Mouse (Mus musculus) lung, postnatal 0 days (tissue): ENCODE data around the gene Fgd5. TPM values are rescaled to one million over a fixed set of nuclear protein-coding genes. Genes with fewer than 3 reads are reported as not detected.
A peak's percentile ranks its signal among the peaks of the same experiment; 100 is the strongest.

ENCODE experiments used
- ATAC-seq: fragments of 200-750 bp; cut with Nextera tagmentation; 2 replicates; pipeline ENCODE4 v1.8.0; 2017; ENCODE audit warnings: moderate library complexity
- DNase-seq: peaks from one replicate; pipeline ENCODE4 v3.0.0-alpha.2; 2016; ENCODE audit warnings: low spot score
- H3K27ac ChIP-seq: fragments of 300-500 bp; sonication (generic); 2 replicates; pipeline ENCODE4 v1.5.1; 2014; ENCODE audit warnings: antibody characterized with exemption, mild to moderate bottlenecking, low read length, mixed read lengths
- H3K27me3 ChIP-seq: fragments of 300-500 bp; sonication (generic); replicated peaks from 2 replicates; pipeline ENCODE4 v1.6.1; 2014; ENCODE audit warnings: low read length, mixed read lengths; ENCODE audit not compliant: insufficient read depth
- H3K36me3 ChIP-seq: fragments of 300-500 bp; sonication (generic); 2 replicates; pipeline ENCODE4 v1.6.1; 2014; ENCODE audit warnings: low read length, mixed read lengths; ENCODE audit not compliant: insufficient read depth
- H3K4me1 ChIP-seq: fragments of 300-500 bp; sonication (generic); 2 replicates; pipeline ENCODE4 v1.6.1; 2014; ENCODE audit warnings: antibody characterized with exemption, low read depth, low read length, mixed read lengths; ENCODE audit not compliant: insufficient read depth
- H3K4me2 ChIP-seq: fragments of 300-500 bp; sonication (generic); replicated peaks from 2 replicates; pipeline ENCODE4 v1.6.1; 2014; ENCODE audit warnings: low read depth, mild to moderate bottlenecking, low read length, moderate library complexity, mixed read lengths
- H3K4me3 ChIP-seq: fragments of 300-500 bp; sonication (generic); 2 replicates; pipeline ENCODE4 v1.5.1; 2014; ENCODE audit warnings: low read depth, low read length
- H3K9ac ChIP-seq: fragments of 300-500 bp; sonication (generic); replicated peaks from 2 replicates; pipeline ENCODE4 v1.6.1; 2014; ENCODE audit warnings: low read depth, mild to moderate bottlenecking
- H3K9me3 ChIP-seq: fragments of 300-500 bp; sonication (generic); 2 replicates; pipeline ENCODE4 v1.6.1; 2016; ENCODE audit warnings: low read length, mixed read lengths
- CTCF ChIP-seq: IDR thresholded peaks from 2 replicates; pipeline ENCODE4 v1.5.1; 2016; ENCODE audit warnings: antibody characterized with exemption, mild to moderate bottlenecking
- EP300 ChIP-seq: IDR thresholded peaks from 2 replicates; pipeline ENCODE4 v1.6.1; 2016; ENCODE audit warnings: antibody characterized with exemption, mild to moderate bottlenecking, control low read depth
- WGBS: fragments of 180-500 bp; shearing (Covaris S2); extraction: QIAGEN DNeasy Blood & Tissue Kit; methylation state at CpG from one replicate; pipeline ENCODE4 v1.1.7; 2014; 5-methylcytosine and 5-hydroxymethylcytosine counted together
- polyA plus RNA-seq: library from polyadenylated mRNA; unstranded; fragments of >200 nt; fragmentation: Nextera tagmentation; extraction: Ambion mirVana; gene quantifications from 2 replicates; pipeline ENCODE4 v1.2.1, GENCODE M21; 2015

Gene Fgd5
- polyA plus RNA-seq, 1 experiment from 2014 or later = 19.2 TPM

GRCm38 (mm10) chr6:91963429-91963828 lies 15.2 kb upstream of the Fgd5 start:
- DNase-seq (peak; percentile 28), ATAC-seq (no peak)
- Histone ChIP-seq H3K36me3 (no peaks in the 10 kb centered on the region), H3K4me2 (no peak overlapping the region), H3K4me1 (no peaks in the 10 kb centered on the region), H3K9ac (no peak overlapping the region), H3K4me3 (no peak overlapping the region), H3K27me3 (no peaks in the 10 kb centered on the region), H3K9me3 (no peaks in the 10 kb centered on the region), H3K27ac (no peak overlapping the region)
- WGBS = 28% methylated on average over 4 of the region's 4 CpGs
- TF ChIP-seq CTCF (no peak), EP300 (no peak)

- DNase-seq = no peak
- WGBS = 85% methylated on average over 8 of the region's 8 CpGs
- no peak overlapping the region for H3K9ac ChIP-seq
- TF ChIP-seq EP300 (no peak), CTCF (no peak)
- no peaks in the 10 kb centered on the region for H3K9me3 ChIP-seq
- no peak for ATAC-seq
- H3K27me3 ChIP-seq = no peaks in the 10 kb centered on the region
- no peak overlapping the region for H3K4me3 ChIP-seq
- H3K4me1 ChIP-seq = no peaks in the 10 kb centered on the region
- H3K36me3 ChIP-seq = no peaks in the 10 kb centered on the region
- H3K4me2 ChIP-seq = no peak overlapping the region
- H3K27ac ChIP-seq = no peak overlapping the region
Observed at GRCm38 (mm10) chr6:91965060-91965459, 13.6 kb upstream of the Fgd5 start.

DNA sequence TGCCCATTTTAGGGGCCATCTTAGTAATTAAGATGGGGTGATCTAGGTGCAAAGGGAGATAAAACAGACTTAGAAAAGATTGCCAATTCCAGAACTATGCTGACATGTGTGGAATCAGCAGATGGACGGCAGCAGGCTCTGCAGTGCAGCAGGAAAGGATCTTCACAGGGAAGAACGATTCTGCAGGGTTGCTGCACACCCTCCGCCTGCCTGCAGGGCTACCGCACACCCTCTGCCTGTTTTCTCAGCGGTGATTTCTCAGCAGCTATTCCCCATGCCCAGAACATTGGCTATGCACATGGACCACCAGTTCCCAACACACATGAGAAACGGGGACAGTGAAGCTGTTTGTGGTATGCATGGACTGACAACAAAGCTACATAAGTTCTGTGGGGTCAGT lies 12.7 kb upstream of the Fgd5 start:
- ATAC-seq = no peak

DNA sequence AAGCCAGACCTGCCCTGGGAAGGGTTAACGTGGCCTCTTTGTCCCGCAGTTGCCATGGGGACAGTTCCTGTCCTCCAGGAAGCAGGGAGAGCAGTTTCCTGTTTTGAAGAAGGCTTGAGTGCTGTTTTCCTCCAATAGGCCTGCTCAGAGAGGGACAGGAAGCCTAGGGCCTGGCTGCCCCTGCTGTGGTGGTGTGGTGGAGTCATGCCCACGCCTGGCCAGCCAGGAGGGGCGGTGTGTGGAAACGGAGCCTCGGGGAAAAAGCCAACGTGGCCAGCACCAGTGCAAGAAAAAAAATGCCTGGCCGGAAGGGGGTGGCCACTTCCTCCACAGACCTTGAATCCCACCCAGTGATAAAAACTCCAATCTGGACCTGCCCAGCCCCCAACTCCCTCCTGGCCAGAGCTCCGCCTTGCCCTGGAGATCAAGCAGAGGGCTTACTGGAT lies 6.5 kb upstream of the Fgd5 start:
- no peaks in the 10 kb centered on the region for H3K27me3 ChIP-seq
- no peaks in the 10 kb centered on the region for H3K9me3 ChIP-seq
- peak; percentile 84 for DNase-seq
- H3K4me3 ChIP-seq = no peak overlapping the region
- H3K36me3 ChIP-seq = no peaks in the 10 kb centered on the region
- peak; percentile 97 for ATAC-seq
- H3K27ac ChIP-seq = peak overlapping the region; percentile 68
- H3K9ac ChIP-seq = no peak overlapping the region
- WGBS = 30% methylated on average over 9 of the region's 9 CpGs
- peaks cover 4% of the 10 kb centered on the region; the same call in 1 of the 2 replicates for H3K4me1 ChIP-seq
- TF ChIP-seq CTCF = peak; percentile 56
- peak; percentile 79 for TF ChIP-seq EP300
- H3K4me2 ChIP-seq = no peak overlapping the region

More for the DNA sequence above, 12.7 kb upstream of the Fgd5 start:
- no peak overlapping the region for H3K27ac ChIP-seq
- H3K4me1 ChIP-seq = no peaks in the 10 kb centered on the region
- H3K27me3 ChIP-seq = no peaks in the 10 kb centered on the region
- H3K4me2 ChIP-seq = no peak overlapping the region
- no peaks in the 10 kb centered on the region for H3K36me3 ChIP-seq
- no peak overlapping the region for H3K4me3 ChIP-seq
- WGBS = 47% methylated on average over 6 of the region's 6 CpGs
- DNase-seq = no peak
- no peak for TF ChIP-seq CTCF
- H3K9ac ChIP-seq = no peak overlapping the region
- H3K9me3 ChIP-seq = no peaks in the 10 kb centered on the region

DNA sequence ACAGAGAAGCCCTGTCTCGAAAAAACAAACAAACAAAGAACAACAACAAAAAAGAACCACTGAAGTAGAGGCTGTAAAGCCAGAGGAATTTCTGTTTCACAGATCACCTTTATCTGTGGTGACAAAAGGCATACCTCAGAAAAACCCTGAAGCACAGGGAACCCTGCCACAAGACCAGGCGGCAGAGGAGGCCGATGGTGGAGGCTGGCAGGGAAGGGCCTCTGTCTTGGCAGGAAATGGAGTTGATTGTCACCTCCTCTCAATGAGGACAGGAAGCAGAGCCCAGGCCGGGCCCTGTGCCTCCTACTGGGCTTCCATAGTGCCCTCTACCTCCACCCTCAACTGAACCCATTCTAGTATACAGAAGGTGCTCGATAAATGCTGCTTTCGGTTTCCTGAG lies 4.7 kb upstream of the Fgd5 start:
- ATAC-seq = no peak
- Histone ChIP-seq H3K9me3 (no peaks in the 10 kb centered on the region), H3K27me3 (no peaks in the 10 kb centered on the region), H3K9ac (no peak overlapping the region), H3K4me2 (no peak overlapping the region), H3K4me1 (peaks cover 4% of the 10 kb centered on the region; the same call in 1 of the 2 replicates), H3K4me3 (no peak overlapping the region), H3K27ac (no peak overlapping the region), H3K36me3 (no peaks in the 10 kb centered on the region)
- DNase-seq = peak; percentile 29
- WGBS = 54% methylated on average over 6 of the region's 6 CpGs
- TF ChIP-seq CTCF = peak; percentile 23; the same call in 1 of the 2 replicates
- TF ChIP-seq EP300 = 0 out of 2 replicates have a peak, but pooled peaks have one; percentile 8

GRCm38 (mm10) chr6:91979301-91979996 lies 771 bp downstream of the Fgd5 start:
- Histone ChIP-seq H3K9me3 (no peaks in the 10 kb centered on the region), H3K9ac (peak overlapping the region; percentile 54), H3K4me1 (0 out of 2 replicates have a peak, but pooled peaks cover 4% of the 10 kb centered on the region), H3K27ac (peak overlapping the region; percentile 68), H3K27me3 (no peaks in the 10 kb centered on the region), H3K4me2 (peak overlapping the region; percentile 73), H3K4me3 (peak overlapping the region; percentile 54), H3K36me3 (no peaks in the 10 kb centered on the region)
- ATAC-seq (no peak), DNase-seq (peak; percentile 25)
- 9% methylated on average over 23 of the region's 23 CpGs for WGBS
- TF ChIP-seq EP300 (no peak), CTCF (no peak)
